Mouse (Mus musculus): ENCODE data around the gene Tecr. TPM values are rescaled to one million over a fixed set of nuclear protein-coding genes. Genes with fewer than 3 reads are reported as not detected.

Tecr gene
- total RNA-seq (2014; rRNA removed; ENCODE audit: low replicate concordance) (253 and 327 TPM in 2 replicates), polyA plus RNA-seq (2015; fragmentation: Nextera tagmentation; extraction: Ambion mirVana) (380 and 391 TPM in 2 replicates)

- peak within 1 kb of the TSS; percentile 85 for H3K4me2 ChIP-seq (ENCODE audit: low read depth, low read length)
- peak within 1 kb of the TSS; percentile 99 for H3K27ac ChIP-seq (ENCODE audit: low read depth)
- ATAC-seq (ENCODE audit: insufficient read depth, low read depth) (peak; percentile 97), DNase-seq (ENCODE audit: low spot score) (peak; percentile 99)
- no peaks in the 10 kb centered on the region for H3K9me3 ChIP-seq (replicated peaks; ENCODE audit: control insufficient read depth, low read length)
- H3K4me1 ChIP-seq (ENCODE audit: control insufficient read depth, insufficient read depth): peaks cover 15% of the 10 kb centered on the region; the same call in 1 of the 2 replicates
- no peaks in the 10 kb centered on the region for H3K27me3 ChIP-seq (ENCODE audit: control insufficient read depth, insufficient read depth, low read length)
- peaks cover 32% of the 10 kb centered on the region for H3K36me3 ChIP-seq (replicated peaks; ENCODE audit: control insufficient read depth, insufficient read depth, low read length)
- peak within 1 kb of the TSS; percentile 93 for H3K4me3 ChIP-seq (ENCODE audit: low read depth, low read length)
- TF ChIP-seq CTCF (IDR thresholded peaks at IDR 0.05; ENCODE audit: low read depth): no peak
- WGBS: under 1% methylated on average over 54 of the region's 69 CpGs
- H3K9ac ChIP-seq (replicated peaks; ENCODE audit: low read depth, low read length): peak within 1 kb of the TSS; percentile 94
Measured at GRCm38 (mm10) chr8:83607661-83608397, at the start of gene Tecr, which contains the start of gene Dnajb1. Gene Tecr (minus strand): TSS chr8:83607971. Gene Dnajb1 (plus strand): TSS chr8:83608193.

GRCm38 (mm10) chr8:83656484-83657246 lies 48.9 kb upstream of the Tecr start:
- Histone ChIP-seq H3K4me2 (ENCODE audit: low read depth, low read length) (no peak overlapping the region), H3K9ac (replicated peaks; ENCODE audit: low read depth, low read length) (no peak overlapping the region), H3K4me3 (ENCODE audit: low read depth, low read length) (no peak overlapping the region), H3K27ac (ENCODE audit: low read depth) (0 out of 2 replicates have a peak overlapping the region, but pooled peaks have one; percentile 3), H3K27me3 (ENCODE audit: control insufficient read depth, insufficient read depth, low read length) (no peaks in the 10 kb centered on the region), H3K36me3 (replicated peaks; ENCODE audit: control insufficient read depth, insufficient read depth, low read length) (peaks cover 4% of the 10 kb centered on the region; the same call in 1 of the 2 replicates), H3K9me3 (replicated peaks; ENCODE audit: control insufficient read depth, low read length) (no peaks in the 10 kb centered on the region), H3K4me1 (ENCODE audit: control insufficient read depth, insufficient read depth) (peaks cover 25% of the 10 kb centered on the region)
- peak; percentile 23 for DNase-seq (ENCODE audit: low spot score)
- WGBS: 60% methylated on average over 13 of the region's 13 CpGs
- no peak for TF ChIP-seq CTCF (IDR thresholded peaks at IDR 0.05; ENCODE audit: low read depth)
- TF ChIP-seq EP300 (IDR thresholded peaks at IDR 0.05; ENCODE audit: low read depth): no peak
- no peak for ATAC-seq (ENCODE audit: insufficient read depth, low read depth)

- no peak for DNase-seq (ENCODE audit: low spot score)
- whole genome bisulfite sequencing: 91% methylated on average over 9 of the region's 9 CpGs
- TF ChIP-seq EP300 (IDR thresholded peaks at IDR 0.05; ENCODE audit: low read depth) (no peak), CTCF (IDR thresholded peaks at IDR 0.05; ENCODE audit: low read depth) (no peak)
Measured at GRCm38 (mm10) chr8:83656043-83656442, 48.3 kb upstream of the Tecr start.

GRCm38 (mm10) chr8:83654725-83655124 lies 47.0 kb upstream of the Tecr start:
- Histone ChIP-seq H3K4me2 (ENCODE audit: low read depth, low read length) (no peak overlapping the region), H3K27me3 (ENCODE audit: control insufficient read depth, insufficient read depth, low read length) (no peaks in the 10 kb centered on the region), H3K27ac (ENCODE audit: low read depth) (no peak overlapping the region), H3K9ac (replicated peaks; ENCODE audit: low read depth, low read length) (no peak overlapping the region), H3K4me3 (ENCODE audit: low read depth, low read length) (no peak overlapping the region), H3K36me3 (replicated peaks; ENCODE audit: control insufficient read depth, insufficient read depth, low read length) (peaks cover 4% of the 10 kb centered on the region; the same call in 1 of the 2 replicates), H3K9me3 (replicated peaks; ENCODE audit: control insufficient read depth, low read length) (no peaks in the 10 kb centered on the region), H3K4me1 (ENCODE audit: control insufficient read depth, insufficient read depth) (peaks cover 15% of the 10 kb centered on the region)
- WGBS: 89% methylated on average over 6 of the region's 6 CpGs
- no peak for DNase-seq (ENCODE audit: low spot score)
- no peak for TF ChIP-seq CTCF (IDR thresholded peaks at IDR 0.05; ENCODE audit: low read depth)
- TF ChIP-seq EP300 (IDR thresholded peaks at IDR 0.05; ENCODE audit: low read depth): no peak
- no peak for ATAC-seq (ENCODE audit: insufficient read depth, low read depth)

More at GRCm38 (mm10) chr8:83656043-83656442, 48.3 kb upstream of the Tecr start:
- H3K4me3 ChIP-seq (ENCODE audit: low read depth, low read length): no peak overlapping the region
- no peaks in the 10 kb centered on the region for H3K9me3 ChIP-seq (replicated peaks; ENCODE audit: control insufficient read depth, low read length)
- no peaks in the 10 kb centered on the region for H3K27me3 ChIP-seq (ENCODE audit: control insufficient read depth, insufficient read depth, low read length)
- no peak overlapping the region for H3K27ac ChIP-seq (ENCODE audit: low read depth)
- peaks cover 4% of the 10 kb centered on the region; the same call in 1 of the 2 replicates for H3K36me3 ChIP-seq (replicated peaks; ENCODE audit: control insufficient read depth, insufficient read depth, low read length)
- H3K9ac ChIP-seq (replicated peaks; ENCODE audit: low read depth, low read length): no peak overlapping the region
- no peak for ATAC-seq (ENCODE audit: insufficient read depth, low read depth)
- H3K4me1 ChIP-seq (ENCODE audit: control insufficient read depth, insufficient read depth): peaks cover 21% of the 10 kb centered on the region
- H3K4me2 ChIP-seq (ENCODE audit: low read depth, low read length): no peak overlapping the region

GRCm38 (mm10) chr8:83653662-83654017 lies 45.9 kb upstream of the Tecr start:
- WGBS: 28% methylated on average over 10 of the region's 10 CpGs
- no peaks in the 10 kb centered on the region for H3K27me3 ChIP-seq (ENCODE audit: control insufficient read depth, insufficient read depth, low read length)
- H3K9me3 ChIP-seq (replicated peaks; ENCODE audit: control insufficient read depth, low read length): no peaks in the 10 kb centered on the region
- ATAC-seq (ENCODE audit: insufficient read depth, low read depth) (no peak), DNase-seq (ENCODE audit: low spot score) (no peak)
- peak overlapping the region; percentile 83 for H3K4me2 ChIP-seq (ENCODE audit: low read depth, low read length)
- TF ChIP-seq CTCF (IDR thresholded peaks at IDR 0.05; ENCODE audit: low read depth) (no peak), EP300 (IDR thresholded peaks at IDR 0.05; ENCODE audit: low read depth) (no peak)
- peak overlapping the region; percentile 82 for H3K4me3 ChIP-seq (ENCODE audit: low read depth, low read length)
- peak overlapping the region; percentile 75 for H3K9ac ChIP-seq (replicated peaks; ENCODE audit: low read depth, low read length)
- no peaks in the 10 kb centered on the region; the same call in 1 of the 2 replicates for H3K36me3 ChIP-seq (replicated peaks; ENCODE audit: control insufficient read depth, insufficient read depth, low read length)
- peak overlapping the region; percentile 13 for H3K27ac ChIP-seq (ENCODE audit: low read depth)
- peaks cover 15% of the 10 kb centered on the region for H3K4me1 ChIP-seq (ENCODE audit: control insufficient read depth, insufficient read depth)

All from heart, postnatal 0 days (tissue).